ENCODE assay signal across 8 mouse cellular contexts in the genomic region with DNA sequence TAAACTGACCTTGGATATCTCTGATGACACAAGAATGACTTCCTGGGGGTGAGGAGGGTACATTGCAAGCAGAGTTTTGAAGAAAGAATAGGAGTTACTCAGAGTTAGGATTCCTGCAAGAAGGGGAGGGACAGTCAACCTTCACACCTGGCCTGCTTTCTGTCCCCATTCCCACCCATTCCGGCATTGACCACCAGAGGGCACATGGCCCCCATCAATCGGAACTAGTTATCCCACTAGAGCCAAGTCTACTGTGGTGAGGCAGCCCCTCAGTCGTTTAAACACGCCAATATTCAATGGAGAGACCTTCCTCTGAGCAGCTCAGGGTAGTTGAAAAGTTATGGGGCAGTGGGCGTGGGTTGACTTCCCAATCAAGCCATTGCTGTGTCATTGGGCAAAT. TPM values are rescaled to one million over a fixed set of nuclear protein-coding genes. Genes with fewer than 3 reads are reported as not detected.
DNase-seq lines count a peak whose midpoint lies in the region.

No protein-coding gene starts in this region.

- 0 out of 2 replicates have a peak, but pooled peaks cover 6% of the 10 kb centered on the region for H3K36me3 ChIP-seq in heart, embryonic 10.5 days

- H3K27me3 ChIP-seq in heart, embryonic 10.5 days (ENCODE audit: insufficient read depth, poor library complexity, severe bottlenecking), result peaks cover 9% of the 10 kb centered on the region; the same call in 1 of the 2 replicates

- H3K9me3 ChIP-seq in heart, embryonic 10.5 days, result no peaks in the 10 kb centered on the region; the same call in 1 of the 2 replicates

- no peak overlapping the region for H3K4me3 ChIP-seq in heart, embryonic 10.5 days

- DNase-seq in A20 (ENCODE audit: low read depth, low spot score) (peak; percentile 75), R1 (ENCODE audit: low read depth, low spot score) (peak; percentile 83)
- peak; percentile 79 for DNase-seq in embryo, embryonic 11 days
- DNase-seq in heart, embryonic 10.5 days (ENCODE audit: low spot score), result peak; percentile 91
- peak; percentile 63 for DNase-seq in layer of hippocampus, adult 9-10 months (ENCODE audit: low spot score)
- DNase-seq in lung, postnatal 14 days, result peak; percentile 84
- peak; percentile 48 for DNase-seq in retina, adult 2 months (ENCODE audit: low read depth, low spot score)
- peak; percentile 84 for DNase-seq in thymus, postnatal 25 days

- WGBS in heart, embryonic 10.5 days, result 0% methylated on average over 5 of the region's 5 CpGs

- H3K27ac ChIP-seq in heart, embryonic 10.5 days, result no peak overlapping the region

- peaks cover 38% of the 10 kb centered on the region for H3K4me1 ChIP-seq in heart, embryonic 10.5 days

RNA-seq across cellular contexts. Expression of a gene that starts 1.6 kb away (rescaled TPM):
- 84.4 and 113 TPM in 2 replicates for polyA plus RNA-seq in heart, embryonic 10.5 days (2016; fragmentation: Nextera tagmentation; extraction: Ambion mirVana)

RNA-seq across cellular contexts. Expression of a gene that starts 8.7 kb away (rescaled TPM):
- 7.9 and 8.0 TPM in 2 replicates for polyA plus RNA-seq in heart, embryonic 10.5 days (2016; fragmentation: Nextera tagmentation; extraction: Ambion mirVana)

RNA-seq across cellular contexts. Expression of a gene that starts 13.5 kb away (rescaled TPM):
- 0.11 and 0.16 TPM in 2 replicates for polyA plus RNA-seq in heart, embryonic 10.5 days (2016; fragmentation: Nextera tagmentation; extraction: Ambion mirVana)

RNA-seq across cellular contexts. Expression of a gene that starts 22.0 kb away (rescaled TPM):
- polyA plus RNA-seq in heart, embryonic 10.5 days (2016; fragmentation: Nextera tagmentation; extraction: Ambion mirVana), result 39.8 and 42.5 TPM in 2 replicates

RNA-seq across cellular contexts. Expression of a gene that starts 22.4 kb away (rescaled TPM):
- polyA plus RNA-seq in heart, embryonic 10.5 days (2016; fragmentation: Nextera tagmentation; extraction: Ambion mirVana), result not detected in 2 replicates
